ENCODE assay signal across 11 mouse cellular contexts in the genomic region with DNA sequence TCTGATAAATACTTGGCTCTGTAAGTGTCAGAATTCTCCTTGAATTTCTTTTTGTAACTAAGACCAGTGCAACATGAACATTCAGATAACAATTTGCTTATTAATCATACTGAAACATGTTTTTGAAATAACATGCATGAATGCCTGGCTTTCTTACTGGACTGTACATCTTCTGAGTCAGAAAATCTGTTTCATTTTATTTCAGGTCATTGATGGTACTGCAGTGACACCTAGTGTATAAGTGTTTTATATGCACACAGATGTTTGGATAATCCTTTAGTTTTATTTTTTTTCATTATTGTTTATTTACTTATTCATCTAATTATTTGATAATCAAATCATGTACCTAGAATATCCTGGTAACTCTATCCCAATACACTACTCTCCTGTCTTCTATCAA.
DNase-seq lines count a peak whose midpoint lies in the region; ATAC-seq and TF ChIP-seq lines count a peak whose summit lies in the region.
"Had no signal": no experiment of that assay in that cellular context is flagged by ENCODE, and none has a peak within 500 bp of the region (broad histone marks: within the 10 kb centered on the region; RNA-seq: fewer than 3 reads in every experiment).

No protein-coding gene starts in this region.

- no peaks in the 10 kb centered on the region for H3K27me3 ChIP-seq in intestine, postnatal 0 days (replicated peaks; ENCODE audit: control insufficient read depth, insufficient read depth, low read length)
- H3K27me3 ChIP-seq in intestine, embryonic 16.5 days (replicated peaks; ENCODE audit: control insufficient read depth, insufficient read depth, low read length): no peaks in the 10 kb centered on the region
- no peaks in the 10 kb centered on the region for H3K27me3 ChIP-seq in neural tube, embryonic 14.5 days (ENCODE audit: control insufficient read depth, insufficient read depth, low read length)
- H3K27me3 ChIP-seq in stomach, postnatal 0 days (ENCODE audit: control insufficient read depth, insufficient read depth, low read length): no peaks in the 10 kb centered on the region

- peak; percentile 47 for TF ChIP-seq CTCF in intestine, postnatal 0 days (IDR thresholded peaks at IDR 0.05; ENCODE audit: low read depth)
- peak; percentile 57 for TF ChIP-seq CTCF in stomach, postnatal 0 days (IDR thresholded peaks at IDR 0.05; ENCODE audit: low read depth)

- ATAC-seq in intestine, postnatal 0 days: no peak
- ATAC-seq in intestine, embryonic 16.5 days: no peak
- peak; percentile 38; the same call in 1 of the 2 replicates for ATAC-seq in neural tube, embryonic 14.5 days (ENCODE audit: low read depth)
- ATAC-seq in stomach, postnatal 0 days (ENCODE audit: low FRiP score, low TSS enrichment): no peak

- H3K4me1 ChIP-seq in intestine, postnatal 0 days (replicated peaks; ENCODE audit: control insufficient read depth, insufficient read depth, low read length): no peaks in the 10 kb centered on the region
- no peaks in the 10 kb centered on the region for H3K4me1 ChIP-seq in intestine, embryonic 16.5 days (ENCODE audit: control insufficient read depth, insufficient read depth, low read length)
- H3K4me1 ChIP-seq in neural tube, embryonic 14.5 days (ENCODE audit: control insufficient read depth, insufficient read depth, low read length): no peaks in the 10 kb centered on the region
- no peaks in the 10 kb centered on the region for H3K4me1 ChIP-seq in stomach, postnatal 0 days (replicated peaks; ENCODE audit: control insufficient read depth, insufficient read depth)

- H3K9me3 ChIP-seq in intestine, postnatal 0 days (ENCODE audit: control insufficient read depth): no peaks in the 10 kb centered on the region
- no peaks in the 10 kb centered on the region for H3K9me3 ChIP-seq in intestine, embryonic 16.5 days (ENCODE audit: control insufficient read depth, low read length)
- no peaks in the 10 kb centered on the region for H3K9me3 ChIP-seq in neural tube, embryonic 14.5 days (ENCODE audit: control insufficient read depth, low read length)
- no peaks in the 10 kb centered on the region for H3K9me3 ChIP-seq in stomach, postnatal 0 days (ENCODE audit: control insufficient read depth, low read length)

- H3K4me3 ChIP-seq in intestine, postnatal 0 days (ENCODE audit: low read depth, low read length): no peak overlapping the region
- no peak overlapping the region for H3K4me3 ChIP-seq in intestine, embryonic 16.5 days (ENCODE audit: low read length)
- H3K4me3 ChIP-seq in neural tube, embryonic 14.5 days (ENCODE audit: low read depth, low read length): no peak overlapping the region
- H3K4me3 ChIP-seq in stomach, postnatal 0 days (ENCODE audit: low read depth, low read length): no peak overlapping the region

- no peak overlapping the region for H3K4me2 ChIP-seq in intestine, postnatal 0 days (replicated peaks; ENCODE audit: low read depth)
- no peak overlapping the region for H3K4me2 ChIP-seq in intestine, embryonic 16.5 days (ENCODE audit: low read depth, low read length)
- no peak overlapping the region for H3K4me2 ChIP-seq in neural tube, embryonic 14.5 days (ENCODE audit: low read depth, low read length)
- H3K4me2 ChIP-seq in stomach, postnatal 0 days (replicated peaks; ENCODE audit: low read depth): no peak overlapping the region

- H3K27ac ChIP-seq in intestine, postnatal 0 days (ENCODE audit: low read depth, low read length): no peak overlapping the region
- H3K27ac ChIP-seq in intestine, embryonic 16.5 days (ENCODE audit: low read length): no peak overlapping the region
- no peak overlapping the region for H3K27ac ChIP-seq in neural tube, embryonic 14.5 days (ENCODE audit: low read depth, low read length)
- no peak overlapping the region for H3K27ac ChIP-seq in stomach, postnatal 0 days (replicated peaks)

- H3K9ac ChIP-seq in intestine, postnatal 0 days (ENCODE audit: low read depth, low read length): no peak overlapping the region
- H3K9ac ChIP-seq in intestine, embryonic 16.5 days (ENCODE audit: low read depth, low read length): no peak overlapping the region
- no peak overlapping the region for H3K9ac ChIP-seq in neural tube, embryonic 14.5 days (replicated peaks; ENCODE audit: low read depth, low read length)
- H3K9ac ChIP-seq in stomach, postnatal 0 days (ENCODE audit: low read length): no peak overlapping the region

- TF ChIP-seq EP300 in stomach, postnatal 0 days (optimal IDR thresholded peaks at IDR 0.05): no peak

- DNase-seq in neural tube, embryonic 10.5 days (ENCODE audit: extremely low spot score, low spot score): no peak
- peak; percentile 11 for DNase-seq in embryo, embryonic 10.5 days (ENCODE audit: low spot score)
- no peak for DNase-seq in stomach, postnatal 0 days (ENCODE audit: low spot score)
- no peak for DNase-seq in layer of hippocampus, adult 9-11 months
- DNase-seq in testis, postnatal 10 days (ENCODE audit: low spot score): no peak
- DNase-seq: cerebellum, postnatal 36 days; kidney, adult 11 months; lung, adult 18-20 months had no signal

- H3K36me3 ChIP-seq in intestine, postnatal 0 days (ENCODE audit: control insufficient read depth, insufficient read depth): no peaks in the 10 kb centered on the region
- no peaks in the 10 kb centered on the region for H3K36me3 ChIP-seq in intestine, embryonic 16.5 days (ENCODE audit: control insufficient read depth, insufficient read depth, low read length)
- H3K36me3 ChIP-seq in neural tube, embryonic 14.5 days (ENCODE audit: control insufficient read depth, insufficient read depth, low read length): no peaks in the 10 kb centered on the region
- no peaks in the 10 kb centered on the region for H3K36me3 ChIP-seq in stomach, postnatal 0 days (ENCODE audit: control insufficient read depth, insufficient read depth, low read length)
